Mouse (Mus musculus) CH12.LX (cell line): ENCODE measurements around the gene Fgfr2. TPM values are rescaled to one million over a fixed set of nuclear protein-coding genes. Genes with fewer than 3 reads are reported as not detected.

Source experiments
- DNase-seq: peaks from one replicate; pipeline ENCODE4 v3.0.0-alpha.2; 2013; ENCODE audit errors: extremely low read depth
- H3K27ac ChIP-seq: 2 replicates; pipeline ENCODE4 v1.5.1; 2012; ENCODE audit warnings: low read depth, mild to moderate bottlenecking, control low read depth, moderate library complexity; ENCODE audit not compliant: insufficient read depth
- H3K27me3 ChIP-seq: replicated peaks from 2 replicates; pipeline ENCODE3; 2012; ENCODE audit warnings: inconsistent platforms
- H3K36me3 ChIP-seq, 2 experiments: replicated peaks in 1 of 2; 2 replicates each; pipeline versions ENCODE3 to v1.6.1; 2012; ENCODE audit warnings: inconsistent platforms in 1 of 2, low read length in 1 of 2, mild to moderate bottlenecking in 1 of 2, mixed read lengths in 1 of 2, moderate library complexity in 1 of 2; ENCODE audit not compliant: control insufficient read depth in 1 of 2, insufficient read depth in 1 of 2
- H3K4me1 ChIP-seq, 2 experiments: 2 replicates each; pipeline ENCODE4 v1.6.1; 2012; ENCODE audit warnings: inconsistent platforms in 1 of 2, moderate library complexity in 1 of 2; ENCODE audit not compliant: insufficient read depth in 2 of 2, control insufficient read depth in 1 of 2
- H3K4me2 ChIP-seq: 2 replicates; pipeline ENCODE4 v1.6.1; 2012; ENCODE audit warnings: low read depth, mild to moderate bottlenecking, control low read depth; ENCODE audit not compliant: poor library complexity, insufficient read depth, severe bottlenecking
- H3K4me3 ChIP-seq, 3 experiments: fragments of 150-350 bp in 1 of 3; sonication (generic) in 1 of 3; replicated peaks in 1 of 3; 2 replicates each; pipeline versions ENCODE3 to v1.5.1; 2011 to 2012; ENCODE audit warnings: low read depth in 2 of 3, low read length in 2 of 3, mild to moderate bottlenecking in 2 of 3, moderate library complexity in 2 of 3, control low read depth in 1 of 3, improper control_type of control experiment in 1 of 3, inconsistent platforms in 1 of 3, mixed read lengths in 1 of 3; ENCODE audit not compliant: poor library complexity in 1 of 3
- H3K79me2 ChIP-seq: replicated peaks from 2 replicates; pipeline ENCODE4 v1.6.1; 2012; ENCODE audit warnings: mild to moderate bottlenecking, moderate library complexity; ENCODE audit not compliant: control insufficient read depth, poor library complexity, insufficient read depth, severe bottlenecking; ENCODE audit errors: extremely low read depth
- H3K9ac ChIP-seq: 2 replicates; pipeline ENCODE4 v1.6.1; 2012; ENCODE audit warnings: low read depth, mild to moderate bottlenecking, control low read depth, moderate library complexity; ENCODE audit not compliant: insufficient read depth
- H3K9me3 ChIP-seq: replicated peaks from 2 replicates; pipeline ENCODE3; 2012; ENCODE audit warnings: low read length, inconsistent platforms, mixed read lengths
- CHD1 ChIP-seq: IDR thresholded peaks from 2 replicates; pipeline ENCODE4 v1.6.1; 2012; ENCODE audit warnings: low read depth, low read length, improper control_type of control experiment, inconsistent platforms
- CTCF ChIP-seq, 2 experiments: IDR thresholded peaks in 1 of 2; conservative IDR thresholded peaks in 1 of 2; 2 replicates each; pipeline ENCODE4 v1.5.1; 2011 to 2012; ENCODE audit warnings: low read depth in 2 of 2, low read length in 2 of 2, improper control_type of control experiment in 1 of 2, inconsistent platforms in 1 of 2, mild to moderate bottlenecking in 1 of 2, moderate library complexity in 1 of 2
- E2F4 ChIP-seq: IDR thresholded peaks from 2 replicates; pipeline ENCODE4 v1.6.1; 2011; ENCODE audit warnings: low read depth, low read length, improper control_type of control experiment; ENCODE audit not compliant: insufficient replicate concordance
- ELF1 ChIP-seq: IDR thresholded peaks from 2 replicates; pipeline ENCODE4 v1.6.1; 2014; ENCODE audit warnings: low read depth, mild to moderate bottlenecking, inconsistent platforms, low read length, improper control_type of control experiment
- ETS1 ChIP-seq: conservative IDR thresholded peaks from 2 replicates; pipeline ENCODE4 v1.6.1; 2012; ENCODE audit warnings: low read depth, mild to moderate bottlenecking, inconsistent platforms, low read length, improper control_type of control experiment, moderate library complexity
- GABPA ChIP-seq: IDR thresholded peaks from 2 replicates; pipeline ENCODE4 v1.6.1; 2012; ENCODE audit warnings: low read depth, low read length, improper control_type of control experiment, inconsistent platforms; ENCODE audit not compliant: insufficient replicate concordance
- IRF4 ChIP-seq: IDR thresholded peaks from 2 replicates; pipeline ENCODE4 v1.6.1; 2014; ENCODE audit warnings: low read depth, mild to moderate bottlenecking, inconsistent platforms, low read length, improper control_type of control experiment
- JUND ChIP-seq: conservative IDR thresholded peaks from 2 replicates; pipeline ENCODE4 v1.6.1; 2011; ENCODE audit warnings: low read depth, low read length, improper control_type of control experiment
- MEF2A ChIP-seq: IDR thresholded peaks from 2 replicates; pipeline ENCODE4 v1.6.1; 2014; ENCODE audit warnings: low read depth, mild to moderate bottlenecking, inconsistent platforms, low read length, improper control_type of control experiment, borderline replicate concordance
- MYC ChIP-seq: IDR thresholded peaks from 2 replicates; pipeline ENCODE4 v1.6.1; 2011; ENCODE audit warnings: low read depth, mild to moderate bottlenecking, improper control_type of control experiment, low read length
- NELFE ChIP-seq: IDR thresholded peaks from 2 replicates; pipeline ENCODE4 v1.6.1; 2011; ENCODE audit warnings: low read depth, low read length, improper control_type of control experiment
- PAX5 ChIP-seq: IDR thresholded peaks from 2 replicates; pipeline ENCODE4 v1.6.1; 2012; ENCODE audit warnings: low read length, inconsistent platforms, mixed read lengths
- POLR2A ChIP-seq: IDR thresholded peaks from 2 replicates; pipeline ENCODE4 v1.6.1; 2011; ENCODE audit warnings: low read depth, mild to moderate bottlenecking, improper control_type of control experiment, low read length
- RCOR1 ChIP-seq: conservative IDR thresholded peaks from 2 replicates; pipeline ENCODE4 v1.6.1; 2012; ENCODE audit warnings: low read depth, mild to moderate bottlenecking, inconsistent platforms, low read length, improper control_type of control experiment
- SIN3A ChIP-seq: IDR thresholded peaks from 2 replicates; pipeline ENCODE4 v1.6.1; 2012; ENCODE audit warnings: low read length, improper control_type of control experiment, inconsistent platforms
- SMC3 ChIP-seq: IDR thresholded peaks from 2 replicates; pipeline ENCODE4 v1.6.1; 2011; ENCODE audit warnings: low read depth, low read length, improper control_type of control experiment
- TBP ChIP-seq: conservative IDR thresholded peaks from 2 replicates; pipeline ENCODE4 v1.6.1; 2011; ENCODE audit warnings: low read depth, low read length, improper control_type of control experiment
- TCF12 ChIP-seq: IDR thresholded peaks from 2 replicates; pipeline ENCODE4 v1.6.1; 2014; ENCODE audit warnings: low read depth, mild to moderate bottlenecking, inconsistent platforms, low read length, improper control_type of control experiment
- UBTF ChIP-seq: IDR thresholded peaks from 2 replicates; pipeline ENCODE4 v1.6.1; 2012; ENCODE audit warnings: low read depth, mild to moderate bottlenecking, inconsistent platforms, low read length, improper control_type of control experiment, moderate library complexity
- dilution Hi-C: fragments of 300-500 bp; cut with MboI; formaldehyde crosslinking; loops from 2 replicates; pipeline ENCODE4 v1.14.3; 2020; ENCODE audit warnings: low sequenced_read_pairs; ENCODE audit not compliant: extremely low pct_unique_long_range_greater_than_20kb, extremely low pct_ligation_motif_present
- in situ Hi-C: fragments of 300-500 bp; cut with MboI; formaldehyde crosslinking; loops from 3 replicates; pipeline ENCODE4 v1.14.3; 2019; ENCODE audit warnings: low sequenced_read_pairs, low pct_ligation_motif_present, low pct_unique_long_range_greater_than_20kb, mixed read lengths
- polyA plus RNA-seq: library from polyadenylated mRNA; unstranded; fragments of >175 nt; gene quantifications from 2 replicates; pipeline ENCODE4 v1.2.1, GENCODE M21; 2012; ENCODE audit warnings: low read depth; ENCODE audit not compliant: insufficient read length
- total RNA-seq, 2 experiments: library from RNA; depleted of rRNA; stranded (reverse); fragments of 300-350 nt in 1 of 2; fragments of >200 nt in 1 of 2; gene quantifications; 2 replicates each; pipeline ENCODE4 v1.2.3; 2012 to 2014

The Fgfr2 gene
- total and polyA plus RNA-seq, 3 experiments = not detected

GRCm38 (mm10) chr7:130167261-130167660 lies 2955.9 kb downstream of the Fgfr2 start (continued):
- no peak for TF ChIP-seq CHD1
- no peak for TF ChIP-seq RCOR1
- TF ChIP-seq, all 38 proteins: peak for 0

GRCm38 (mm10) chr7:130166190-130166589 lies 2957.0 kb downstream of the Fgfr2 start:
- Histone ChIP-seq H3K27me3 (peaks cover 77% of the 10 kb centered on the region), H3K36me3 (no peaks in the 10 kb centered on the region), H3K9me3 (no peaks in the 10 kb centered on the region), H3K4me2 (no peak overlapping the region), H3K4me3 (no peak overlapping the region), H3K4me1 (0 out of 4 replicates have a peak, but pooled peaks cover 0 to 2% of the 10 kb centered on the region in 2 experiments), H3K27ac (no peak overlapping the region), H3K79me2 (no peaks in the 10 kb centered on the region), H3K9ac (no peak overlapping the region)
- TF ChIP-seq GABPA (no peak), MYC (no peak), SMC3 (no peak), CHD1 (no peak), SIN3A (no peak), POLR2A (no peak)
- no peak for DNase-seq
- in situ Hi-C loops (no loop called here), dilution Hi-C loops (no loop called here)

GRCm38 (mm10) chr7:130165408-130165807 lies 2957.7 kb downstream of the Fgfr2 start:
- dilution Hi-C loops = no loop called here
- no peaks in the 10 kb centered on the region for H3K9me3 ChIP-seq
- H3K79me2 ChIP-seq = no peaks in the 10 kb centered on the region

More at GRCm38 (mm10) chr7:130165408-130165807, 2957.7 kb downstream of the Fgfr2 start:
- Histone ChIP-seq H3K27me3 (peaks cover 79% of the 10 kb centered on the region), H3K9ac (no peak overlapping the region), H3K4me1 (0 out of 4 replicates have a peak, but pooled peaks cover 0 to 2% of the 10 kb centered on the region in 2 experiments), H3K4me2 (no peak overlapping the region), H3K4me3 (no peak overlapping the region)
- in situ Hi-C loops = no loop called here
- no peak for DNase-seq
- TF ChIP-seq PAX5 (no peak), IRF4 (no peak), SMC3 (no peak), GABPA (no peak), CTCF (conservative IDR thresholded peaks at IDR 0.05 in 1 of 2, IDR thresholded peaks at IDR 0.05 in 1 of 2; ENCODE audit: low read depth in 2 of 2, low read length in 2 of 2) (no peak), TBP (no peak), MYC (no peak), JUND (no peak), ELF1 (no peak), ETS1 (no peak), TCF12 (no peak), E2F4 (no peak), NELFE (no peak), UBTF (no peak), MEF2A (no peak)
- TF ChIP-seq, all 38 proteins: peak for 0
- Histone ChIP-seq H3K27ac (no peak overlapping the region), H3K36me3 (no peaks in the 10 kb centered on the region)
